In the genomic region with DNA sequence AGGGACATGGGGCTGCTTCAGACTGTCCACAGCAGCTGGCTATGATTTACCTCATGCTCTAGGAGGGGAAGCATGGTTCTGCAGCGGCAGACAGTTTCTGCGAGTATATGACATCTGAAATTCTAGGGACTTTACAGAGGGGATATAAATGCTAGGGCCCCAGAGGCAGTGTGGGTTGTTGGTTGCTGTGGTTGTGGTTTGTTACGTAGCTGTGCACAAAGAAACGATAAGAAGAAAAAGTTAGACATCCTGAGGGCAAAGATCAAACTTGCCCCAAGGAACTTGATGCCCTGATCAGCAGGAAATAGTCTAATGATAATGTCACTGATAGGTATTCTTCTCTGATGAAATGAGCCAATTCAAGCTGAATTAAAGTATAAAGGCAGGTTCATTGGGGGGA, we compare ENCODE assay signal across 21 mouse cellular contexts. TPM values are rescaled to one million over a fixed set of nuclear protein-coding genes. Genes with fewer than 3 reads are reported as not detected.
DNase-seq lines count a peak whose midpoint lies in the region; ATAC-seq and TF ChIP-seq lines count a peak whose summit lies in the region.
"Had no signal": no experiment of that assay in that cellular context is flagged by ENCODE, and none has a peak within 500 bp of the region (broad histone marks: within the 10 kb centered on the region; RNA-seq: fewer than 3 reads in every experiment).

No protein-coding gene starts in this region.

- H3K27me3 ChIP-seq in intestine, postnatal 0 days (replicated peaks; ENCODE audit: control insufficient read depth, insufficient read depth, low read length) = no peaks in the 10 kb centered on the region
- H3K27me3 ChIP-seq in intestine, embryonic 16.5 days (replicated peaks; ENCODE audit: control insufficient read depth, insufficient read depth, low read length) = no peaks in the 10 kb centered on the region
- H3K27me3 ChIP-seq: forebrain, embryonic 12.5 days; limb, embryonic 12.5 days; liver, embryonic 12.5 days; Patski had no signal

- TF ChIP-seq CTCF in intestine, postnatal 0 days (IDR thresholded peaks at IDR 0.05; ENCODE audit: low read depth) = no peak

- H3K4me2 ChIP-seq in intestine, postnatal 0 days (replicated peaks; ENCODE audit: low read depth) = no peak overlapping the region
- H3K4me2 ChIP-seq in intestine, embryonic 16.5 days (ENCODE audit: low read depth, low read length) = no peak overlapping the region
- H3K4me2 ChIP-seq: forebrain, embryonic 12.5 days; limb, embryonic 12.5 days; liver, embryonic 12.5 days had no signal

- H3K27ac ChIP-seq in intestine, postnatal 0 days (ENCODE audit: low read depth, low read length) = peak overlapping the region; percentile 21; the same call in 1 of the 2 replicates
- H3K27ac ChIP-seq in intestine, embryonic 16.5 days (ENCODE audit: low read length) = no peak overlapping the region
- H3K27ac ChIP-seq: forebrain, embryonic 12.5 days; hindbrain, embryonic 10.5 days; hindbrain, postnatal 0 days; limb, embryonic 12.5 days; liver, embryonic 12.5 days had no signal

- H3K9ac ChIP-seq in intestine, postnatal 0 days (ENCODE audit: low read depth, low read length) = no peak overlapping the region
- no peak overlapping the region for H3K9ac ChIP-seq in intestine, embryonic 16.5 days (ENCODE audit: low read depth, low read length)
- H3K9ac ChIP-seq: forebrain, embryonic 12.5 days; limb, embryonic 12.5 days; liver, embryonic 12.5 days had no signal

- 63% methylated on average over 4 of the region's 4 CpGs for WGBS in intestine, postnatal 0 days
- 83% methylated on average over 4 of the region's 4 CpGs for WGBS in intestine, embryonic 16.5 days

- DNase-seq in CD8-positive naive resting alpha-beta T cell, adult 2 months (ENCODE audit: low read depth in 2 of 2, low spot score in 2 of 2) = peak; percentile 50 to 67
- DNase-seq in thymus, postnatal 36 days = peak; percentile 24 to 25
- no peak for DNase-seq in retina, postnatal 1 day
- DNase-seq: adrenal gland, postnatal 25 days; cerebellum, adult 11-12 months; cerebellum, postnatal 14 days; gastrocnemius, postnatal 25 days; kidney, postnatal 4 days; lung, adult 2 months had no signal

- peak; percentile 44 for ATAC-seq in intestine, postnatal 0 days
- ATAC-seq in intestine, embryonic 16.5 days = no peak
- ATAC-seq in inflammation-experienced regulatory T-cells, adult 6 months = peak; percentile 93
- no peak for ATAC-seq in frontal cortex, adult (ENCODE audit: low TSS enrichment)
- ATAC-seq: hindbrain, postnatal 0 days; liver, embryonic 12.5 days; Patski had no signal

- H3K9me3 ChIP-seq in intestine, postnatal 0 days (ENCODE audit: control insufficient read depth) = no peaks in the 10 kb centered on the region
- H3K9me3 ChIP-seq in intestine, embryonic 16.5 days (ENCODE audit: control insufficient read depth, low read length) = no peaks in the 10 kb centered on the region; the same call in 1 of the 2 replicates
- H3K9me3 ChIP-seq: forebrain, embryonic 12.5 days; limb, embryonic 12.5 days; liver, embryonic 12.5 days had no signal

- H3K4me3 ChIP-seq in intestine, postnatal 0 days (ENCODE audit: low read depth, low read length) = no peak overlapping the region
- H3K4me3 ChIP-seq in intestine, embryonic 16.5 days (ENCODE audit: low read length) = no peak overlapping the region
- H3K4me3 ChIP-seq: forebrain, embryonic 12.5 days; hindbrain, embryonic 10.5 days; limb, embryonic 12.5 days; liver, embryonic 12.5 days had no signal

- H3K4me1 ChIP-seq in intestine, postnatal 0 days (replicated peaks; ENCODE audit: control insufficient read depth, insufficient read depth, low read length) = no peaks in the 10 kb centered on the region; the same call in 1 of the 2 replicates
- H3K4me1 ChIP-seq in intestine, embryonic 16.5 days (ENCODE audit: control insufficient read depth, insufficient read depth, low read length) = no peaks in the 10 kb centered on the region; the same call in 1 of the 2 replicates
- H3K4me1 ChIP-seq: forebrain, embryonic 12.5 days; hindbrain, embryonic 10.5 days; limb, embryonic 12.5 days; liver, embryonic 12.5 days had no signal

- H3K36me3 ChIP-seq in intestine, postnatal 0 days (ENCODE audit: control insufficient read depth, insufficient read depth) = peaks cover 19% of the 10 kb centered on the region
- peaks cover 3% of the 10 kb centered on the region; the same call in 1 of the 2 replicates for H3K36me3 ChIP-seq in intestine, embryonic 16.5 days (ENCODE audit: control insufficient read depth, insufficient read depth, low read length)

RNA-seq across cellular contexts. Expression of a gene that starts 22.7 kb away (rescaled TPM):
- 499 and 565 TPM in 2 replicates for polyA plus RNA-seq in intestine, postnatal 0 days (2015; fragmentation: Nextera tagmentation; extraction: Ambion mirVana)
- polyA plus RNA-seq in intestine, embryonic 16.5 days (2015; fragmentation: Nextera tagmentation; extraction: Ambion mirVana) = 151 and 157 TPM in 2 replicates
- polyA plus RNA-seq in inflammation-experienced regulatory T-cells, adult 6 months (2017; shearing (Covaris generic)) = 100 to 1,000 TPM; 217 to 248 (median 230) TPM

RNA-seq across cellular contexts. Expression of a gene that starts 26.9 kb away (rescaled TPM):
- 438 and 502 TPM in 2 replicates for polyA plus RNA-seq in intestine, postnatal 0 days (2015; fragmentation: Nextera tagmentation; extraction: Ambion mirVana)
- 408 and 430 TPM in 2 replicates for polyA plus RNA-seq in intestine, embryonic 16.5 days (2015; fragmentation: Nextera tagmentation; extraction: Ambion mirVana)
- not detected for polyA plus RNA-seq in inflammation-experienced regulatory T-cells, adult 6 months (2017; shearing (Covaris generic))
- polyA plus RNA-seq: heart, postnatal 0 days; hindbrain, embryonic 10.5 days; limb, embryonic 12.5 days; liver, embryonic 12.5 days; neural tube, embryonic 11.5 days had no signal

Comparison
In these comparisons a context has a peak if more than half of its experiments do, and no peak if none do; other contexts are left out.
1. ATAC-seq: peak in intestine, postnatal 0 days (single experiment) and inflammation-experienced regulatory T-cells, adult 6 months (single experiment); none in intestine, embryonic 16.5 days (single experiment) and frontal cortex, adult (single experiment).
2. RNA of a gene that starts 26.9 kb away (polyA plus RNA-seq): 438 to 502 TPM in intestine, postnatal 0 days and 408 to 430 TPM in intestine, embryonic 16.5 days; not detected in inflammation-experienced regulatory T-cells, adult 6 months; every median in the first group is over 100 times any median in the second.